In the genomic region with DNA sequence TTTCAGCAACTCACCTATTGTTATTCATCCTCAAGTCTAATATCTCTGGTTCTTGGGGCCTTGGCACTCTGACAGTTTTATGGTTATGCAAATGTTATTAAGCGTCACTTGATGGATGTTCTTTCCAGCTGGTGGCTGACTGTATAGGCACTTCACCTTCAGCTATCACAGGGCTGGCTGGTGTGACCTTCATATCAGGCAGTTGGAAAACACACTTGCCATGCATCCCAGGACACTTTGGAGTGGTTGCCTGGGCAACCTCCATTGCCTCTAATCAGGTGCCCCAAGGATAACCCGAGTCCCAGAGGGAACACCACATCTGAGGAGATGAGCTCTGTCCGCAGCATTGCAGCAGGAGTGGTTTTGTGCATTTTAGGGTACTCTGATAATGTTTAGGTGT, we compare ENCODE assay signal across 10 mouse cellular contexts. TPM values are rescaled to one million over a fixed set of nuclear protein-coding genes. Genes with fewer than 3 reads are reported as not detected.
DNase-seq lines count a peak whose midpoint lies in the region; ATAC-seq lines count a peak whose summit lies in the region.
"Had no signal": no experiment of that assay in that cellular context is flagged by ENCODE, and none has a peak within 500 bp of the region (broad histone marks: within the 10 kb centered on the region; RNA-seq: fewer than 3 reads in every experiment).

No protein-coding gene starts in this region.

- WGBS in hindbrain, embryonic 10.5 days: 55% methylated on average over 3 of the region's 3 CpGs
- 22% methylated on average over 3 of the region's 3 CpGs for WGBS in hindbrain, embryonic 16.5 days
- 27% methylated on average over 3 of the region's 3 CpGs for WGBS in hindbrain, embryonic 13.5 days
- WGBS in neural tube, embryonic 12.5 days: 17% methylated on average over 3 of the region's 3 CpGs

- H3K36me3 ChIP-seq in hindbrain, embryonic 10.5 days: no peaks in the 10 kb centered on the region
- H3K36me3 ChIP-seq in hindbrain, embryonic 16.5 days (ENCODE audit: control insufficient read depth, insufficient read depth, low read length): no peaks in the 10 kb centered on the region
- no peaks in the 10 kb centered on the region for H3K36me3 ChIP-seq in hindbrain, embryonic 13.5 days
- H3K36me3 ChIP-seq in neural tube, embryonic 12.5 days: no peaks in the 10 kb centered on the region
- H3K36me3 ChIP-seq: liver, embryonic 13.5 days had no signal

- H3K27ac ChIP-seq in hindbrain, embryonic 10.5 days: 0 out of 2 replicates have a peak overlapping the region, but pooled peaks have one; percentile 16
- no peak overlapping the region for H3K27ac ChIP-seq in hindbrain, embryonic 16.5 days (ENCODE audit: low read depth, low read length)
- H3K27ac ChIP-seq in hindbrain, embryonic 13.5 days: peak overlapping the region; percentile 75
- H3K27ac ChIP-seq in neural tube, embryonic 12.5 days: peak overlapping the region; percentile 47; the same call in 1 of the 2 replicates
- H3K27ac ChIP-seq: liver, embryonic 13.5 days had no signal

- H3K4me3 ChIP-seq in hindbrain, embryonic 10.5 days: no peak overlapping the region
- H3K4me3 ChIP-seq in hindbrain, embryonic 16.5 days (ENCODE audit: low read length): no peak overlapping the region
- H3K4me3 ChIP-seq in hindbrain, embryonic 13.5 days: no peak overlapping the region
- no peak overlapping the region for H3K4me3 ChIP-seq in neural tube, embryonic 12.5 days
- H3K4me3 ChIP-seq: liver, embryonic 13.5 days had no signal

- H3K4me1 ChIP-seq in hindbrain, embryonic 10.5 days (replicated peaks): peaks cover 13% of the 10 kb centered on the region
- peaks cover 7% of the 10 kb centered on the region for H3K4me1 ChIP-seq in hindbrain, embryonic 16.5 days (ENCODE audit: control insufficient read depth, insufficient read depth, low read depth, low read length)
- H3K4me1 ChIP-seq in hindbrain, embryonic 13.5 days (replicated peaks): peaks cover 45% of the 10 kb centered on the region
- peaks cover 22% of the 10 kb centered on the region for H3K4me1 ChIP-seq in neural tube, embryonic 12.5 days
- H3K4me1 ChIP-seq: liver, embryonic 13.5 days had no signal

- no peak overlapping the region for H3K4me2 ChIP-seq in hindbrain, embryonic 16.5 days (ENCODE audit: low read length)
- H3K4me2 ChIP-seq in hindbrain, embryonic 13.5 days: 0 out of 2 replicates have a peak overlapping the region, but pooled peaks have one; percentile 11
- no peak overlapping the region for H3K4me2 ChIP-seq in neural tube, embryonic 12.5 days (replicated peaks)
- H3K4me2 ChIP-seq: liver, embryonic 13.5 days had no signal

- no peaks in the 10 kb centered on the region for H3K9me3 ChIP-seq in hindbrain, embryonic 10.5 days
- no peaks in the 10 kb centered on the region for H3K9me3 ChIP-seq in hindbrain, embryonic 16.5 days (ENCODE audit: control insufficient read depth, low read length)
- no peaks in the 10 kb centered on the region for H3K9me3 ChIP-seq in hindbrain, embryonic 13.5 days
- H3K9me3 ChIP-seq in neural tube, embryonic 12.5 days: no peaks in the 10 kb centered on the region
- H3K9me3 ChIP-seq: liver, embryonic 13.5 days had no signal

- no peak for ATAC-seq in hindbrain, embryonic 16.5 days
- peak; percentile 65 for ATAC-seq in hindbrain, embryonic 13.5 days (ENCODE audit: low FRiP score)
- ATAC-seq in neural tube, embryonic 12.5 days (ENCODE audit: low FRiP score, low read depth): peak; percentile 84

- DNase-seq in hindbrain, embryonic 10.5 days (ENCODE audit: low spot score): no peak
- peak; percentile 4 for DNase-seq in embryo, embryonic 11.5 days (ENCODE audit: low read depth, low spot score)
- no peak for DNase-seq in cerebellum, postnatal 4 days (ENCODE audit: low spot score in 2 of 2)
- no peak for DNase-seq in yolk sac, embryonic 10.5 days (ENCODE audit: low spot score)
- DNase-seq in urinary bladder, postnatal 25 days (ENCODE audit: low spot score): no peak
- DNase-seq: kidney, postnatal 36 days; liver, embryonic 13.5 days had no signal

- no peak overlapping the region for H3K9ac ChIP-seq in hindbrain, embryonic 16.5 days (ENCODE audit: low read depth, low read length)
- H3K9ac ChIP-seq in hindbrain, embryonic 13.5 days: no peak overlapping the region
- H3K9ac ChIP-seq in neural tube, embryonic 12.5 days: no peak overlapping the region
- H3K9ac ChIP-seq: liver, embryonic 13.5 days had no signal

- H3K27me3 ChIP-seq in hindbrain, embryonic 10.5 days (ENCODE audit: insufficient read depth, poor library complexity, severe bottlenecking): no peaks in the 10 kb centered on the region
- no peaks in the 10 kb centered on the region for H3K27me3 ChIP-seq in hindbrain, embryonic 16.5 days (replicated peaks; ENCODE audit: control insufficient read depth, insufficient read depth, low read length)
- H3K27me3 ChIP-seq in hindbrain, embryonic 13.5 days: no peaks in the 10 kb centered on the region
- no peaks in the 10 kb centered on the region for H3K27me3 ChIP-seq in neural tube, embryonic 12.5 days (replicated peaks)
- H3K27me3 ChIP-seq: liver, embryonic 13.5 days had no signal

RNA-seq across cellular contexts. Expression of gene Osbpl6, which starts 35.8 kb away (rescaled TPM):
- 13.8 and 15.4 TPM in 2 replicates for polyA plus RNA-seq in hindbrain, embryonic 10.5 days (2016; fragmentation: Nextera tagmentation; extraction: Ambion mirVana)
- polyA plus RNA-seq in hindbrain, embryonic 16.5 days (2015; fragmentation: Nextera tagmentation; extraction: Ambion mirVana): 22.8 and 27.5 TPM in 2 replicates
- 24.2 and 27.7 TPM in 2 replicates for polyA plus RNA-seq in hindbrain, embryonic 13.5 days (2015; fragmentation: Nextera tagmentation; extraction: Ambion mirVana)
- polyA plus RNA-seq in neural tube, embryonic 12.5 days (2016; fragmentation: Nextera tagmentation; extraction: Ambion mirVana): 26.4 and 33.1 TPM in 2 replicates
